Mouse (Mus musculus): ENCODE data around the gene Gm29427.

Gene Gm29427

DNA sequence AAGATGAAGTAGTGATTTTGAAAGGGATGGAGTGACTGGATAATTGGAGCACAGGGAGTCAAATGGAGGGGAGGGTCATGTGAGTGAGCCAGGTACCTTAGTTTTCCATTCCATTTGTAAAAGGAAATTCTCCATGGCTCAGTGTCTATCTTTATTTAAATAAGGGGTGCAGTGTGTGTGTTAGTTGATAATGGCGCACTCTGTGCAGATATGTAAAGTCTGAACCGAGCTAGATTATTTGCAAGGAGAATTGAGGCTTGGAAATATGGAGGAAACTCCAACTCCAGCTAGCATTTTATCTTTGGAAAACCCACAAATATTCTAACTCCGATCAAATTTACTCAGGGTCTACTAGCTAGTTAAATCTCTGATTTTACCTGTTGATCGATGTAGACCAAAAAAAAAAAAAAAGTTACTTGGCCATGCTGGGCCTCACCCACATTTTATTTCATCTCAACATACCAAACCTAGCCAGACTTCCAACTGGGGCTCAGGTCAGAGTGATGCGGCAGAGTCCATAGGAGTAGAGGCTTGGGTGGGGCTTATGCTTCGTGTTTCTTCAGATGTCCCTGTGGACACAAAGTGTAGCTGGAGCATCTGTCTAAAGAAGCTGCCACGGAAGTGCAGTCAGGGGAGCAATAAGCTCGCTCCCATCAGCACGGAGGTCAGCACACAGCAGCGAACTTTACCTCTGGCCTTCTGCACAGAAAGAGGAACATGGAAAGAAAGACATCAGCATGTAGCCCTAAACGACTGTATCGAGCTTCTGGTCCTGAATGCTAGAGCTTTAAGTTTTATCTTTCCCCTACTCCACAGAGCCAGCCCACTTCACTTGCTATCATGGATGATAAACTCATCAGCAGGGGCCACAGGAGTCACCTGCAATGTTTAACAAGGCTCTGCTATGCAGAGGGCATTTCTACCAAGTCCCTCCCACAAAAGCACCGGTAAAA, 17.4 kb upstream of the Gm29427 start:
- no peak for DNase-seq (ENCODE audit: extremely low spot score, low read depth, low spot score)

DNA sequence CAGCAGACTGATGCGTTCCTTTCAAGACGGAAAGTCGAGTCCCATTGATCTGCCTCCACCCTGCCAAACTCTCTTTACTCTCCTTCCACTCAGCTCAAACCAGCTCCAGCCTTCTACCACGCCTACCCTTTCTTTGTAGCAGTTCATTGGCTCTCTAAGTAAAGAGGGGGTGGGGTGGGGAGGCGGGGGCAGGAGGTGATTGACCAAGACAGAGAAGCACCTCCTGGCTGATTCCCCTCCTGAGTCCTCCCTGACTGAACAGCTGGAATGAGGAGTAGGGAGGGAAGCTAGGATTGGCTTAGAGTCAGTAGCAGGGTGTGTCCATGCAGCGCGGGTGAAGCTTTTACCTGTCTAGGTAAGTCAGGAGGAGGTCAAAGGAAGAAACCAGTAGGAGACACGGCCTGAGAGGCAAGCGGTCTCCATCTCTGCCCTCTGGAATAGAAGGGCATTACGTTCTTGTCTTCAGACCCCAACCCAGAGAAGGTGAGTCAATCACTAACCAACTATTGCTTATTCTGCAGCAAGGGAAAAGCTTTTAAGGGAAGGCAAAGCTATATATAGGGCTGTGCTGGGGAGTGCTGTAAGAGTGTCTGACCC, 16.2 kb upstream of the Gm29427 start, which contains the start of gene AA986860:
TSS of gene AA986860 (plus strand) at position 236 of the 597 bp plus-strand sequence.
- DNase-seq (ENCODE audit: extremely low spot score, low read depth, low spot score): no peak

DNA sequence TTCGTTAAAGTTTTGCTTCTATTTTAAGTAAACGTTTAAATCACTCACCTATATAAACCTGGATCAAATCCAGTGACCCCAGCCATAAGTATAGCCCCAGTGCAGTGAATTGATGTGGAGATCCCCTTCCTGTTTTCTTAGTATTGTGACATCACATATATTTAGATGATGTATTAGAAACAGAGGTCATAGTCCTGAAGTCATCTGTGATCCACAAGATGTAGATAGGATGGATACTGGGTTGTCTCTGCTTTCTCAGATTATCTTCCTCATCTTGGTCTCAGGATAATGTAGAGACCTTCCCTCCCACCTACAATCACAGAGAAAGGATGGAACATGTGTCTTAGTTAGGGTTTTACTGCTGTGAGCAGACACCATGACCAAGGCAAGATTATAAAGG, 13.6 kb upstream of the Gm29427 start, which contains the start of gene Pfkfb2:
TSS of gene Pfkfb2 (minus strand) at position 101 of the 400 bp plus-strand sequence.
- no peak for DNase-seq (ENCODE audit: extremely low spot score, low read depth, low spot score)

DNA sequence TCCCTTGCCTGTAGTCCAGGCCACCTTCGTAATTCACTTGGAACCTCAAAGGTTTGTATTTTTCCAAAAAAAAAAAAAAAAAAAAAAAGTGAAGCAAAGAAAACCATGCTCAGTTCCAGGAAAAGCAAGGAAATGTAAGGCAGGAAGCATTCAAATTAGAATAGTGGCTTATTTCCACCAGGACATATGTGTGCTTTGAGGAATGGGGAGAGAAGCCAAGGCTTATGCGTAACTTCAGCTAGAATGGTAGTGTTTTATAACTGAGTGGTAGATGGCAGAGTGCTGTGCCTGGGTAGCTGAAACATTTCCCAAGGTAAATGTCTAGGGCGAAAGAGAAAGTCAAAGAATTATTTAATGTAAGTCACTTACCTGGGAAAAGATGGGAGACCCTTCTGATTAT, 13.1 kb upstream of the Gm29427 start:
- DNase-seq (ENCODE audit: extremely low spot score, low read depth, low spot score): no peak

DNA sequence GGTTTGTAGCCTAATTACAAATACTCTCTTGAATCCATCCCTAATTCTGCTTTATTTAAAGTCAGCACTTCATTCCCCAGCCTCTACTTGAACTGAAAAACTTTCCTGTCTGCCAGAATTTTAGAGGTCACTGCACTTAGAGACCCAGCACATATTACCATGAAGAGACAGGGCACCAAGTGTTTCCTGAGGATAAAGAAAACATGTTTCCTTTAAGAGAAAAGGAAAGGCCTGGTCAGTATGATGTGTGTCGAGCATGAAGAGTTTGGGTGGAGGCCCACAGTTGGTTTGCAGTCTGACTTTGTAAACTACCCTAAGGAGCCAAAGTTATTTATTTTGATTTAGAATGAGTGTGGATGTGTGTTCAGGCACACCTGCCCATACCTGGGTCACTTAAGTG, 12.5 kb upstream of the Gm29427 start:
- no peak for DNase-seq (ENCODE audit: extremely low spot score, low read depth, low spot score)

DNA sequence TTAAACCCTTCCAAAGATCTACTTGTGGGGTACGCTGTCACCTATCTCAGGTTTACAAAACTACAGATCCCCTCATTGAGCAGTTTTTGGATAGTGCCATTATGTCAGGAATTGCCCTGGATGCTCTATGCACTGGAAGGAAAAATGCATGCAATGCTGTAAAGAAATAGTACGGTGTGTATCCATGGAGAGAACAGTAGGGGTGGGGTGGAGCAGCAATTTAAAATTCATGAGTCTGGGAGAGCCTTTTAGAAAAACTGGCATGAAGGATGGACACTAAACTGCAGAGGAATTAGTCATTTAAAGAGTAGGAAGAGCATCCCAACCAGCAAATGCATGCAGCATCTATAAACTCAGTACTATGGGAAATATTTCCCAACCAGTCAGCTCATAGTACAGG, 10.8 kb upstream of the Gm29427 start:
- no peak for DNase-seq (ENCODE audit: extremely low spot score, low read depth, low spot score)

DNA sequence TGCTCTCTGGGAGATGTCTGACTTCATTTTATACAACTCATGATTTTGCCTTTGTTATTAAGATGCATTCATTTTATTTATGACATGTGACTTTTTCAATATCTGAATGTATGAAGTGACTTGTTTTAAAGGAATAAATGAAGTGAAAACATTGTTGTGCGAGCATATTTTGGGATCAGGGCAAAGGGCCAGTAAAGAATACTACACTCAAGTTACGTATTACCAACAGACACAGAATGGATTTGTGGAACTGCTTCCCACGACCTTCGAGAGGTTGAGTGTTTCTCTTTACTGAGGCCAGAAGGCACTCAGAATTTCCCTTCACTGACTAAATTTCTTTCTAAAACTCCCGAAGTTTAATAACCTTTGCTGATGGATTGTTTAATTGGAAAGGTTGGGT, 8.6 kb upstream of the Gm29427 start:
- DNase-seq (ENCODE audit: extremely low spot score, low read depth, low spot score): no peak

DNA sequence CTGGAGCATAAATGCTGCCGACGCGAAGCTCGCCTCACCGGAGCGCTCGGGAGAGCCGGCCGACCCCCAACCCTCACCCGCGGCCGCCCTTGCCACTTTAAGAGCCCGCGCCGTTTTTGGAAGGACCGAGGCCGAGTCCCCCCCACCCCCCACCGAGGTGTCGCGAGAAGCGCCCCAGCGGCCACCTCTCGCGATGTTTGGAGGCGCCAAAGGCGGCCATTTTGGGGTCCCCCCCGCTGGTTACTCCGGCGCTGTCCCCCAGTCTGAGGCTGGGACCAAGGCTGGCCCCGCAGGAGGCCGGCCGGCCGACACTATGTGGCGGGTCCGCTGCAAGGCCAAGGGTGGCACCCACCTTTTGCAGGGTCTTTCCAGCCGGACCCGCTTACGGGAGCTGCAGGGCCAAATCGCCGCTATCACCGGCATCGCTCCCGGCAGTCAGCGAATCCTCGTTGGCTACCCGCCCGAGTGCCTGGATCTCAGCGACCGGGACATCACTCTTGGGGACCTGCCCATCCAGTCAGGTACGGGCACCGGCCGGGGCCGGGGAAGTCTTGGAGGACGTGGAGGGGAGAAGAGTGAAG, 1.8 kb upstream of the Gm29427 start, which contains the start of gene Yod1:
TSS of gene Yod1 (plus strand) at position 37 of the 581 bp plus-strand sequence.
- DNase-seq (ENCODE audit: extremely low spot score, low read depth, low spot score): peak; percentile 62

DNA sequence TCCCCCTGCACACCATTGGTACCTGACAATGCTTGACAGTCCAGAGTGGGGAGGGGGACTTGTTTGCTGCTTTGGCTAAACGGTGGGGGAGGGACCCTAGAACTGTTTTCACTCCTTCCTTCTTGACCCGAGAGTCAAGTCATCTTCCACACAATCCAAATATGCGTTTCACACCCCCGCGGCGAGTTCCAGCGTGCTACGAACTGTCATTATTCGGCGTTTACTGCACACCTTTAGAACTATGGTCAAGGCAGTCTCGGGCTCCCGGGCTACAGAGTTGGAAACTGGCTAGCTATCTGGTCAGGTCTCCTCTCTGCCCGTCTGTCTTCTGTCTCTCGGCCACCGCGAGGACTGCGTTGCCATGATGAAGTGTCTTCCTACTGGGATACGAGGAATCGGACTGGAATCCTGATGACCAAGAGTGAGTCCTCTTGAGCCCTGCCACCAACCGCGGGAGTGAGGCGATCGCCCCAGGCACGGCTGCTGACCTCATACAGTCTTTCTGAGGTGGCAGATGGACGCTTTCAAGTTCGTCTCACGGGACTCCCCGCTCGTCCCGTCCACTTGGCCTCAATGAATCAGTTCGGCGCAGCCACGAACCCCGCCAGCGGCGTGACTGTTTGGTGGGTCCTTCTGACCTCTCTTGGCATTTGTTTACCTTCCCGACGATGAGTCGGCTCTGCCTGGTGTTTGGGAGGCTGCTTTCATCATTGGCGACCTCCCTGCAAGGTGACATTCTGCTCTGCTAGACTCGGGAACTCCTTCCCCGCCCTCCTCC, 1.1 kb upstream of the Gm29427 start:
- no peak for DNase-seq (ENCODE audit: extremely low spot score, low read depth, low spot score)

DNA sequence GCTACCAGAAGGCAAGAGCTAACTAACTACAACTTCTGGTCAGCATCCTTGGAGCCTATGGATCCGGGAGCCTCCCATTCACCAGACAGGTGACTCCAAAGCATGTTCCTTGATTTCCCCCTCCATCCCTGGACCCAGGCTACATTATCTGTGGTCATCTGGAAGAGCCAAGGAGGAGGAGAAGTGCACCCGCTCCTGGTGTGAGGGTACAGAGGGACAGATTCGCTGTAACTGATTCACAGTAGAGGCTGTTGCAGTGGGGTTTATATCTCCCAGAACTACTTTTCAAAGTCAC, 566 bp upstream of the Gm29427 start:
- DNase-seq (ENCODE audit: extremely low spot score, low read depth, low spot score): no peak

DNA sequence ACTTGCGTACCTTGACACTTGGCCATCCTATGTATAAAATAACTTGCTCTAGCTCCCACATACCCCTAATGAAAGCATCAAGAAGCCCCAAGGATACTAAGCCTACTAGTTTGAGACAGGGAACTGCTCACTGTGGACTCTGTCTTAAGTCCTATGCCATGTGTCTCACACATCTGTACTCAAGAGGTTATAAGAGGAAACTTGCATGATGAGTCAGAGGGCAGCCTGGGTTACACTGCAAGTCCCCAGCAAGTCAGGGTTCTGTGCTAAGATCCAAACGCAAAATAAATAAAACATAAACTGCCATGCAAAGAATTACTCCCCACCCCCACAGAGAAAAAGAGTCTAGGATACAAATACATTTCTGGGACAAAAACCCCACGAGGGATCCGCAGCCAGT, 1.6 kb downstream of the Gm29427 start:
- DNase-seq (ENCODE audit: extremely low spot score, low read depth, low spot score): no peak

DNA sequence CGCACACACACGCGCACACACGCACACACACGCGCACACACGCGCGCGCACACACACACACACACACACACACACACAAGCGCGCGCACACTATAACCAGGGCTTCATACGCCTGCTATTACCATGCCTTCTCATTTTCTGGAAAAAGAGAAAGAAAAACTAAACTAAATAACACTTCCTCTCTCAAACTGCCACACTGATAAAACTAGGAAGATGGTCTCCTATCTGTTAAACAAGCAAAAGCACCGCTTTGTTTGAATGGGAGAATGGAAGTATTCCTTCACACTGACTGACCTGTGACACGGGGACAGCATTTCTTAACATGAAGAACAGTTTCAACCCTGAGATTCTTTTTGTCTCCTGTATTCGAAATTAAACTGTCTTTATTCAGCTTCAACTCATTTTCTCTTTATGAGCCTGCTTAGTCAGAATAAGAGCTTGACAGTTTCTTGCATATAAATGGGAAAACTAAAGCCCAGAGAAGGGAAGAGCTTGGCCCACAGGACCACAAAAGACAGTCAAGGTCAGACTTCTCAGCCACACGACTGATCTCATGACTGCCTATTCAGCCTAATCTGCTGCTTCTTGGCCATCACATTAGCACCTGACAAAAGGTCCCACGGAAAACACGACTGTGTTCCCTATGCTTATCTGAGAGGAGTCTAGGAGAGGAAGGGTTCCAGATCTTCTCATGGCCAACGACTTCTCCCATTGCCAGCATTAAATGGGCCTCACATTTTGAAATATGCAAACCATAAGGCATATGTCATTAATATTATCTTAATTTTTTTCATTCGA, 5.1 kb downstream of the Gm29427 start:
- DNase-seq (ENCODE audit: extremely low spot score, low read depth, low spot score): no peak

DNA sequence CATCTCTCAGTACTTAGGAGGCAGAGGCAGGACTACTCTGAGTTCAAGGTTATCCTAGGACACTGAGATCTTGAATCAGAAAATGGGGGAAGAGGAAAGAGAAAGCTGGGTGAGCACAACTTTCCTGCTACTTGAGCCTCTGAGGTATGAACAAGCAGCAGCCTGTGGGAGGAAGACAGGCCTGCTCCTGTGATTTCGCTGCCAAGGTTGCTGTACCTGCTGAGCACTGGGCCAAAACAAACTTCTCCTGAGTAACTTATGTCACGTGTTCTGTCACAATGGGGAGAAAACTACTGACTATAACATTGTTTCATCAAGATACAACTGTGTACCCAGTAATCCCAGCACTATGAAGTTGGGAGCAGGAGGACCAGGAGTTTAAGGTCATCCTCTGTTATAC, 12.0 kb downstream of the Gm29427 start:
- no peak for DNase-seq (ENCODE audit: extremely low spot score, low read depth, low spot score)

DNA sequence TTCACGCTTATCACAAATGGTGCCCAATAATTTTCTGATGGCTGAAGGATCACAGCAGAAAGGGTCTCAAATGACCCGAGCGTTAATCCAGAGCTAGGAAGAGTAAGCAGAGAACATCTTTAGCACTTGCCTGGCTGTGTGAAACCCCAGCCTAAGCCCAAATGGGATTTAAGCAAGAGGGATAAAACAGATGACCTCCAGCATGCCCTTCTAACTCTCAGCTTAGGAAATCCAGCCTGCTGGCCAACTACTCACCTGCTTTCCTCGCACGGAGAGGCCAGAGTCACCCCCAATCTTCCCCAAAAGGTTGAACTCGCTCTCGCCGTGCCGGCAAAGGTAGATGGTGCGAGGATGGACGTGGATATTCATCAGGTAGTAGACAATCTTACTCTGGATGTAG, 13.6 kb downstream of the Gm29427 start:
- DNase-seq (ENCODE audit: extremely low spot score, low read depth, low spot score): no peak

DNA sequence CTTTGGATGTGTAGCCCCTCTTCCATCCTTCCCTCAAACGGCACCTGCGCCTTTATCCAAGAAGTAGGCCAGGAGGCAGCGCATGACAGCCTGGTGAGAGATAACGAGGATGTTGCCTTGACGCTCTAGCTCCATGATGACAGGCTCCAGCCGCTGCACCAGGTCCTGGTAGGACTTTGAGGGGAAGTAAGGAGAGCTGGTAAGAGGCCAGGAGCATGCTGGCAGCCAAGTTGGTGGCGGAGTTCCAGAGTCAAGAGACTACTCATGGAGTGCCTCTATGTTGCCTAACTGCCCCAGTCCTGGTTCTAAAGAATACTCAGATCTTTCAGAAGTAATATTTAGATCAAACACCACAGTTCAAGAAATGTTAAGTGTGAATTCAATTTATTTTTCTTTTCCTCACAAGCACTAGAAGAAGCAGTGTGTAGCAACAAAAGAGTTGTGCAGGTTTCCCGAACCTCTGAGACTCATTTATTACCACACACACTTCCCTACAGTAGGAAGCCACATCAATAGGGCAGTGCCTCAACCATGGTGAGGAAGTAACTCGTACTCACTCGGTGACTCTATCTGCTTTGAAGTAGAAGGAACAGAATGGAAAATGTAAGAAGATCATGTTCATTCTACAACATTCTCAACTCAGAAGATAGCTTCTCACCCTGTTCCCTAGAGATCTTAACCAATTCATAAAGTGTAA, 15.5 kb downstream of the Gm29427 start:
- no peak for DNase-seq (ENCODE audit: extremely low spot score, low read depth, low spot score)

DNA sequence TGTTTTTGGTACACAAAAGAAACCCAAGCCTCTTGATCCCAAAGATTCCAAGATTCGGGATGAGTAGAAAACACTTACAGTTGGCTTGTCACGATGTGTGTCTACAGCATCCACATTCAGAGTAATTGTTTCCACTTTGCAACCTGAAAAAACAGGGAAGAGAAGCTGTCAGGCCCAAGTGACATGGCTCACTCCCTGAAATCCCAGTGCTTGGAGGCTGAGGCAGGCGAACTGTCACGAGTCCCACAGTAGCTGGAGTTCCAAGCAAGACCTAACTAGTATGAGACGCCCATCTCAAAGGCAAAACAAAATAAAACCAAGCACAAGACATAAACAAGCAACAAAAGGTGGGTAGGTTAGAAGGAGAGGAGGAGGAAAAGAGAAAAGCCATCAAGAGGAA, 17.0 kb downstream of the Gm29427 start:
- no peak for DNase-seq (ENCODE audit: extremely low spot score, low read depth, low spot score)

DNA sequence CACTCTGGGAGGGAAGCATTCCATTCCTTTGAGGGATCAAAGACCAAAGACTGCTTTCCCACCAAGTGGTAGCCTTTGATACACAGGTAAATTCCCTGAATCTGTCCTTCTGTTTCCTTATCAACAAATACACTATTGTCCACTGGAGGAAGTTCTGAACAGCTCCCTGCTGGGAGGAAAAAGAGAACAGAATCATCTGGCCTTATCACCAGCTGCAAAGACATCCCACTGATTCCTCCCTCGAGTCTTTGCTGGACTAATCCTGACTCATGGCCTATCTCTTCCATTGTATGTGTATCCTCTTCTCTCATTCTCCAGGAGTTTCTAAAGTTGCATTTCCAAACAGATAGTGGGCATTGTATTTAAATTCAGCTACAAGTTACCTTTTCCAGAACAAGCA, 31.7 kb downstream of the Gm29427 start:
- DNase-seq (ENCODE audit: extremely low spot score, low read depth, low spot score): no peak

DNA sequence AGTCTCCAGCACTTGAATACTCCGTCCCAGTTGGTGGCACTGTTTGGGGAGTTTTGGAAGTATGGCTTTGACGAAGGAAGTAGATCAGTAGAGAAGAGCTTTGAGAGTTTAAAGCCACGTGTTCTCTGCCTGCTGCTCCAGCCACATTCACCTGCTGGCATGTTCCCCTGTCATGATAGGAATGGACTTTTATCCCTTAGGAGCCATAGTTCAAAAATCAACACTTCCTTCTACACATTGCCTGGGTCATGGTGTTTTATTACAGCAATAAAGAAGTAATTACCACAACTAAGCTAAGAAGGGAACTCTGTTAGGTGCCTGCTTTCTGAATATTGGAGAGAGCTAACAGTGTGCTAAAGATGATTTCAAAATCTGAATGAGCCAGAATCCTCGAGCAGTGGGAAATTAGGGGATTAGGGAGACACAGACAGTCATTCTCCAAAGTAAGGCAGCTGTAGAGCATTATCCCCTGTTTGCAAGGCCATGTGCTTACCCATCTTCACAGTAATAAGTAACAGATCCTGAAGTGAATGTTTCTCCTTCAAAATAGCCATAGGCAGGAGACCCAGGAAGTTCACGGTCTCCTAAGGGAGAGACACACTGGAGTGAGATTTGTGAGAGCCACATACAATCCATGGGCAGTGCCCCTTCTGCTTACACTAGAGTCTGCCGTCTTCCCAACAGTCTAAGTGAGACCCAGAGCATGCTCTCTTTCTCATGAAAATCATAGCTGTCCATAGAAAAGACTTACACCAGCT, 33.8 kb downstream of the Gm29427 start:
- DNase-seq (ENCODE audit: extremely low spot score, low read depth, low spot score): no peak

DNA sequence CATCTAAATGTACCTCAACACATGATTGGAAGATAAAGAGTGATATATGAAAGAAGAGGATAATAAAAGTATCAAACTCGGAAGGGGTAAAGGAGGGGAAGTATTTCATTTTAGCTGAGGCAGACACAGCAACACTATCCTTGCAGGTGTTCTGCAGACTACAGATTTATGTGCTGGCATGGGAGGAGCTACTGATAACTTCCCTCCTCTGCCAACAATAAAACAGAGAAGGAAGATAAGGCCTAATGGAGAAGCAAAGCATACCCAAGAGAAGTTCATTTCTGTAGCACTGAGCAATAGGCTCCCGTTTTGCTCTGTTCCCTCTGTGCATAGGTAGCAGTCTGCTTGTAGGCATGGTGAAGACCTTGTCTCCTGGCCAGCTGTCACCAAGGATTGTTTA, 34.5 kb downstream of the Gm29427 start:
- no peak for DNase-seq (ENCODE audit: extremely low spot score, low read depth, low spot score)

All from hindlimb bud, embryonic 11.5 days (tissue).